Mouse (Mus musculus): ENCODE results near the gene Erg. TPM values are rescaled to one million over a fixed set of nuclear protein-coding genes. Genes with fewer than 3 reads are reported as not detected.

The Erg gene
- total RNA-seq, 4 experiments from 2014 or later, result 3.6 to 5.1 (median 4.4) TPM

DNA sequence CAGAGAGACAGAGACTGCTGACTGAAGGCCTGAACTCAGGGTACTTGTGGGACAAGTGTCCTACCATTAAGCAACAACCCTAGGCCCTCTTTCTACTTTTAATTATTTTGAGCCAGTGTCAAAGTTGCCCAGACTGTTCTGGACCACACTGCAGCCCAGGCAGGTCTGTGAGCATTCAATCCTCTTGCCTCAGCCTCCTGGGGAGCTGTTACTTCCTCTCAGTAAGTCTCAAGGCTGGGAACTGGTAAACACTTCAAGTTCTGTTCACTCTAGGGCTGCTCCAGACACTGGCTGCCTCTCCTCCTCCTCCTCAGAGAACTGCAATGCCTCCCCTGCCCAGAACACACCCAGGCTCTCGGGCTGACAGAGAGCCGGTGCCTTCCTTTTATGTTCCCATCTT, 140.0 kb downstream of the Erg start:
- DNase-seq (ENCODE audit: low spot score in 2 of 2), result no peak

DNA sequence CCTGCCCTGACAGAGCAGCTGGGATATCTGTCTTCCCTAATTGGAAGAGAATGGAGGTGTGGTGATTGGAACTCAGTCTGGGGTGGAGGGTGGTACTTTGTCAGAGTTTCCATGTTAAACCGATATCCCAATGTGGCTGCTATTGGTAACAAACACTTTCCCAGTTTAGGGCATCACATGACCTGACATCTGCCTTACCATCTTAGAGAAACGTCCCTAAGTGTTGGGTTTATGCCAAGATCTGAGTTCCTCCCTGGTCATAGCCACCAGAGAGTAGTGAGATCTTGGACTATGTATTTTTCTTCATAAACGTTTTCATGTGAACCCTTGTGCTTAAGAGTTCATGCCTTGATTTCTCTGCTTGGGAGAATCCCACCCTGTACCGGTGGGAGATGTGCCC, 144.4 kb downstream of the Erg start:
- no peak for DNase-seq (ENCODE audit: low spot score in 2 of 2)

DNA sequence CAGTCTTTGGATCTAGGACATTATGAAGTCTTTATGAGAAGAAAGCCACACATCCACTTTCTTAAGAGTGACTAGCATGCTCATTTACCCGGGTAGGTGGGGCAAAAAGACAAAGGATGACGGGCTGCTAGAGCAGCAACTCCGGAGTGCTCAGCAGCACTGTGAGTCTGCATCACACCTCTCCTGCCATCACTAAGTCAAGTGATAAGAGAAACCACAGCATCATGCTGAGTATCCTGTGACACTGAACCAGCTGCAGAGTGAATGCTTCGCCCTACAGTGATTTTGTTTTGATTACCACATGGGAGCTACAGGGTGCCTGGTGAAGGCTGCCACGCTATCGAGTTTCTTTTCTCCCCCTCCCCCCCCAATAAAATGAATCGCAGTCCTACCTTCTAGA, 145.2 kb downstream of the Erg start:
- no peak for DNase-seq (ENCODE audit: low spot score in 2 of 2)

DNA sequence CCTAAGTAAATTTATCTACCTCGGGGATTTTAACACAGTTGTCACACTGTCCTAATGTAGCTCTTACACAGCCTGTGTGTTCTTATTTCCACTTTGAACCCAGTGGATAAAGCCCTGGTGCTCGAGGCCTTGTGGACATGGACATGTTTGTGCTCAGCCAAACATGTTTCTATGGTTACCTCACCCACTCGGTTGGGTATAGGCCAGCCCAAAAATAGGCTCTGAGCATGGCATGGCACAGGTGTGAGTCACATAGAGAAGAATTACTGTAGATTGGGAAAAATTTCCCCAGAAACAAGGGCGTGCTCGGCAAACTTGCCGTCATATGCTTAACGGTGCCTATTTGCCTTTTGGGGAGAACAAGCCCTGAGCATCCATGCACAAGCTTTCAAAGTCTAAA, 146.1 kb downstream of the Erg start:
- peak; percentile 11 to 32 for DNase-seq (ENCODE audit: low spot score in 2 of 2)

DNA sequence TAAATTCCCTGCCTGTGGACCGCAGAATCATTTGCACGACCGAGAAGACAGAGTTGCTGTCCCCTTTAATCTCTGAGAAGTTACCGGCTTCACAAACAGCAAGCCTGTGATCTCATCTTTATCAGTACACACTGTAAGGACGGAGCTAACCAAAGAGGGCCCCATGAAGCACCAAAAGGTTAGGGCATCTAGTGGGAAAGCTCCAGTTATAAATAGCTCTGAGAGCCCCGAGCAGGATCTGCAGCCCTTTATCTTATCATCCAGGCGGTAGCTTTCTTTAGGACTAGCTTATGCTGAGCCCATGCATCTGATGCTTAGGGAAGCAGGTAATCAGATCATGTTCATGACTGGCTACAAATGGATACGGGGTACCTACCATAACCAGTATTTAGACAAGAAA, 146.6 kb downstream of the Erg start:
- DNase-seq (ENCODE audit: low spot score in 2 of 2), result no peak

DNA sequence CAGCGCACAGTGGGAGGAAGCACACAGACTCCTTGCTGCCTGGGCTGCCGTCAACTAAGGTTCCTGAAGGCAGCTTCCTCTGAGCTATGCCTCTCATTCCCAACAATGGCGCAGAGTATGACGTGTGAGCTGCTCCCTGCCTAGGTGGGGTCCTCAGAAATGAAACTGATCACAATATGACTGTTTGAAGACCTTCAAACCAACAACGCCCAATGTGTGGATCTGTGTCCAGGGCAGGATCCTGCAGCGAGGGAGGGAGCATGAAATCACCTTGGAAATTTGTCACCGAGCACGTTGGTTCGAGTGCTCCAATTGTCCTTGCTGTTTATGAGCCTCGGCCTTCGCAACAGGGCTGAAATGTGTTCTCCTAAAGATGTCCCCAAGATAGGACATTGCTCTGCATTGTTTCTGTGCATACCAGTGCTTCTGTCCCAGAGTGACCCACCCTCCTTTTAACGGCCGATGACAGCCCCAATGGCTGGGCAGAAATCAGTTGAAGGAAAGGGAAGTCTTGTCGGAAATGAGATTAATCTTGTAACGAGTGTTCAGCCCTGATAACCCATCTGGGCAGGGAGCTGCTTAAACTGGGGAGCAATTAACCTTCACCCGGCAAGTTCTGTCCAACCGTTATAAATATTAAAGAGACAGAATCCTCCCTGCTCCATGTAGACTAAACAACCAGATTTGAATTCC, 147.4 kb downstream of the Erg start:
- no peak for DNase-seq (ENCODE audit: low spot score in 2 of 2)

DNA sequence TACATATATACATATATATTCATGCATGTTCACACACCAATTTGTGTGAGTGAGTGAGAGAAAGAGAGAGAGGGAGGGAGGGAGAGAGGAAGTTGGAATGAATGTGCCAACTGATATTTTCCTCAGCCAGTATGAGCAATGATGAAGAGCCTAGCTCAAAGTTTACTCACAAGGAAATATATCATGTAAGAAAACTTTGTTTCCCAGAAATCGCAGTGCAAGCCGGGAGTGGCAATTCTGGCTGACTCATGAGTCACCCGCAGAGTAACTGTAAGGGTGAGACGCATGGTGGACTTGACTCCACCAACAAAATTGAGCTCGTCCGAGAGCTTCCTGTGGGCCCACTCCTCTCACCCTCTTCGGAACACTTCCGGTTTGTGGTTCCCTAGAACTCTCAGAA, 149.8 kb downstream of the Erg start:
- no peak for DNase-seq (ENCODE audit: low spot score in 2 of 2)

DNA sequence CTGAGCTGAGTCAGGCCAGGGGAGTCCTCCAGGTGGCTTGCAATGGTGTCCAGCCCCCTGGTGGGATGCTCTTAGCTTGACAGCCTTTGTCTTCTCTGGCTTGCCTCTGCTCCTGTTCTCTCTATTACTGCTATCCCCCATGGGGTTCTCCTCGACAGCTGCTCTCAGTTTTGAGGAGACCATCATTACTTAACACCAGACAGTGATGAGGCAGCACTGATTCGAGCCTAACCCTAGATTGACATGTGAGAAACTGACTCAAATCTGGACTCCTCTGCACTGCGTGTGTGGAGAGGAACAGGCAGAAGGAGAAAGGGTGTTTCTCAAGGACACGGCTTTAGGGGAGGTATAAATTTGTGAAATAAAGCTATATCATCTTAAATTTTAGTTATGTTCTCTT, 150.3 kb downstream of the Erg start:
- DNase-seq (ENCODE audit: low spot score in 2 of 2), result no peak

DNA sequence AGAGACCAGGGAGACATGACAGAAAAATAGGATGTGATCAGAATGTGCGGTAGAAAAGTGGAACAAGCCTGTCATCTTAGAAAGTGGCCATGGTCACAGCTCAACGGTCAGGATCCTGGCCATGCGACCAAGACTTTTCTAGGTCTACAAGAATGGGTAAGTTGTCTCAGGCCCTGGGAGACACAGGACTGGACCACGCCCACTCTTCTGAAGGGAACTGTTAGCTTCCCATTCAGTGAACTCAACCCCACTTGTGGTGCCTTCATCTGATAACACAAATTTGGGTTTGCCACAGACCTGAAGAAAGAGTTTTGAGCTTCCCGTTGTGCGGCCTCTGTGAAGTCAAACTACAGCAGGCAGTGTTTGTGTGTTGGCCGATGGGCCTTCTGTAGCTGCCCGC, 152.0 kb downstream of the Erg start:
- no peak for DNase-seq (ENCODE audit: low spot score in 2 of 2)

DNA sequence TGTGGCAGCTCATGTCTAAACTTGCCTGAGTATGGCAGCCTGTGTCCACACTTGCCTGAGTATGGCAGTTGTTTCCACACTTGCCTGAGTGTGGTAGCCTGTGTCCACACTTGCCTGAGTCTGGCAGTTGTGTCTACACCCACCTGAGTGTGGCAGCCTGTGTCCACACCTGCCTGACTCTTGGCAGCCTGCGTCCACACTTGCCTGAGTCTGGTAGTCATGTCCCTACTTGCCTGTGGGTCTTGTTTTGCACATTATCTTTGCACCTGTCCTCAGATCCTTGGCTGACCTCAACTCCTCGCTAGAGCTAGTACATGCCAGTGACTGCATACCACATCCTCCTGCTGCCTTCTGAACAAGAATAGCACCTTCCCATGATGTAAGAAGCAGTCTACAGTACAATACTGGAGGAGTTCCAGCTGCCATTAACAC, 153.8 kb downstream of the Erg start:
- no peak for DNase-seq (ENCODE audit: low spot score in 2 of 2)

DNA sequence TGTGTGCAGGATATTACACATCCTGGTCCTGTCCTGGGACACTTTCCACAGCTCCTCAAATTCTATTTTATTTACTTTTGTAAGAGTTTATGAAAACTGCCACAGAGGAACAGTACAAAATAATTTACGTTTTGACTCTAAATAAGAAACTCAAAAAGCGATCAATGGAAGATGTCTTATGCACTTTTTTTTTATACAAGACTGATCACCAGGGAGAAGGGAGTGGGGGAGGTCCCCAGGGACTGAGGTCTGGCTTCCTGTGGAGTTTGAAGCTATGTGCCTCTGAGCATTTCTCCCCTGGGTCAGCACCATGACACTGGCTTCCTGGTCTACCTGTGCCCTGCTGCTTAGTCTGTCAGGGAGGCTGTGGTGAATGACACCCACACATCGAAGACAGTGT, 156.5 kb downstream of the Erg start:
- DNase-seq (ENCODE audit: low spot score in 2 of 2), result no peak

DNA sequence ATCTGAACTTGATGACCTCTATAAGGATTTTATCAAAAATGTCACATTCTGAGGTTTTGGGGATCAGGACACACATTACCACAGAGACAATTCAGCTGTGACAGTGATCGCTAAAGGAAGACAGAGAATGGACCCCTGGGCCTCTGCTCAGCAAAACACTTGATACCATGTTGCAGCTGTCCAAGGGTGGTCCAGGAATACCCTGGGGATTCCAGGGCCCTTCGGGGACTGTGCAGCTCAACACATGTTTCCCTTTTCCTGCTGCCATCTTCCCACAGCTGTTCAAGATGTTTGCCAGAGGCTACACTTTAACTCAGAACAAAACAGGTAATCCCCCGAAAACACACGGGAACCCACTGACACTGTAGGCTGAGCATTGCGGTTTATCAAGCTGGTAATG, 158.2 kb downstream of the Erg start:
- no peak for DNase-seq (ENCODE audit: low spot score in 2 of 2)

DNA sequence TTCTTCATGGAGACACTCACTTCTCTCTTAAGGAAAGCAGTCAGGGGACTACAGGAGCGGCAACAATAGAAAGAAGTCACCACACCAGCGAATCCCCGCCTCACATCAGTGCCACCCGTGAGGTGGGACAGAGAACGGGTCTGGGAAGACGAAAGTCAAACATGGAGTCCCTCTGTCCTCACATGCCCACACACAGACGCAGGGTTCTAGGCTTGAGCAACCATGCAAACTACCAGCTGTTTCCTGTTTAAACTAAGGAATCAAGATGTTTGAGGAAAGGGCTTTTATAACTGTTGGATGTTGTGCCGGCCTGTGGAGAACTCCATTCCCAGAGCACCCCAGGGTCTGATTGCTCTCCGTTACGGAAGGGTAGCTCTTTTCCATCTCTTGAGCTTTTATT, 158.9 kb downstream of the Erg start:
- DNase-seq (ENCODE audit: low spot score in 2 of 2), result no peak

DNA sequence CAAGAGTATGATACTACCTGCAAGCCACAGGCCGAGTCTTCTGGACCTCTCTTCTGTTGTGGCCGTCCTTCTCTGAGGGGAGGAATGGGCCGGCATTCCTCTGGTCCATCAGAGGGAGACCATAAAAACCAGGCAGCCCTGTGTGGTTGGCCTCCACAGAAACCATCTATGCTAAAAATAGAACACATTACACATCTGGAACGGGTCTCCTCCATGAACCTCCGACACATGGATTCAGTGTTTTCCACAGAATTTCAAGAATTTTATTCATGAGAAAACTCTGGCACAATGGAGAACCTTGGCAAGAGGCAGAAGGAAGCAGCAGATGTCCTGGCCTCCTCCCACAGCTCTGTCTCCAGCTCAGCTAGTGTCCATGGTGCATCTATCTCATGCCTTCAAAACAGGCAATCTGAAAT, 163.7 kb downstream of the Erg start:
- DNase-seq (ENCODE audit: low spot score in 2 of 2), result no peak

DNA sequence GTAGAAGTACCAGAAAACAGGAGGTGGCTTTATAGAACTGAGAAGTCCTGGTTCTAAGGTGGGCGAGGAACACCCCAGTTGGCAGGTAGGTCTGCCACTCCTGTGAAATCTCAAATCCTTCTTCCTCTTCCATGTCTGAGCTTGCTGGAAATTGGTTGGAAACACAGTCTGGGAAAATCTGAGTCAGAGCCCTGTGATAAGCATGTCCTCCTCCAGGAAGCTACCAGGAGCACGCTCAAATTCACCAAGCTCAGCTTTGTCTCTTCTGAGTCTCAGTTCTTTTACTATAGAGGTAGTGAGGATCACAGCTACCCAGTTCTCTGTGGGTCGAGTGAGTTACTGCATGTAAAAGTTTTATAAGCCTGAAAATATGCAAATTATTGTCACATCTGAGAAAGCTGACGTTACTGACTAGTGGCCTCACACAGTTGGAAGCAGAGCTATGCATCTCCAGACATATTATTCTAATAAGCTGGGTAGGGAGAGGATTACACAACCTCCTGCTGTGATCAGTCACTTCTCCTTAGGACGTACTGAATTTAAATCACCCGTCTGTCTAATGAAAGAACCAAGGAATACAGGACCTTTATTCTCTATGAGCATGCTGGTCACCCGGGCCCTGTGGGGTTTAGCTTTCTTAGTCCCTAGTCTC, 165.0 kb downstream of the Erg start:
- DNase-seq (ENCODE audit: low spot score in 2 of 2), result no peak

DNA sequence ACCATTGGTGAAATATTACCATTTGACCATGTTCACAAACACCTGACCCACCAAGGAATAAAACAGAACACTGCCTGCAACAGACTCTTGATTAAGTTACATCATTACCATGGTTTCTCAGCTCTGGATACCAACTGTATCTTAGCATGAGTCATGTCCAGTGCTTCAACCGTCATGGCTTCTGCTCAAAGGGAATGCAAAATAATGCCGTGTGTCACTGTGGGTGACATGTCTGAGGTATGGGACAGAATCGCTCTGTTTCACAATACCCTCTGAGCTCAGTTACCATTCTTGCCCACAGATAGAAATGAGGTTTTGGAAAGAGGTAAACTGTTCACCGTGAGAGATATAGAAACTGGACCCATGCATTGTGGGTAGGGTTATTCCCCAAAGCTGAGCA, 170.5 kb downstream of the Erg start:
- DNase-seq (ENCODE audit: low spot score in 2 of 2), result no peak

DNA sequence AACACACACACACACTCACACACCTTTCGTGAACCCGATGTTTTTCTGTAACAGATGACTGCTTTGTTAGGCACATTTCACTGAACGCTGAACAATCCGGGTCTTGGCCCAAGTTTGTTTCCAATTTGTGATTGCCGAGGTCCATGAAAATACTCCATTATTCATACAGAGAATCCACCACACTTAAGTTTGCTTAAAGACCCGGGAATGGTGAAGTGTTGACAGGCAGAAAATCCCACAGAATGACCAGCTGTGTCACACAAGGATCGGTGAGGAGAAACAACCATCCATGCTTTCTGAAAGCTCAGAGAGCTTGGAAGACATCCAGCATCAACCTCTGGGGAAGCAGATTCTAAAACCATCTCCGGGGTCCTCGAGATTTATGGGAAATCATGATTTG, 171.0 kb downstream of the Erg start:
- DNase-seq (ENCODE audit: low spot score in 2 of 2), result no peak

DNA sequence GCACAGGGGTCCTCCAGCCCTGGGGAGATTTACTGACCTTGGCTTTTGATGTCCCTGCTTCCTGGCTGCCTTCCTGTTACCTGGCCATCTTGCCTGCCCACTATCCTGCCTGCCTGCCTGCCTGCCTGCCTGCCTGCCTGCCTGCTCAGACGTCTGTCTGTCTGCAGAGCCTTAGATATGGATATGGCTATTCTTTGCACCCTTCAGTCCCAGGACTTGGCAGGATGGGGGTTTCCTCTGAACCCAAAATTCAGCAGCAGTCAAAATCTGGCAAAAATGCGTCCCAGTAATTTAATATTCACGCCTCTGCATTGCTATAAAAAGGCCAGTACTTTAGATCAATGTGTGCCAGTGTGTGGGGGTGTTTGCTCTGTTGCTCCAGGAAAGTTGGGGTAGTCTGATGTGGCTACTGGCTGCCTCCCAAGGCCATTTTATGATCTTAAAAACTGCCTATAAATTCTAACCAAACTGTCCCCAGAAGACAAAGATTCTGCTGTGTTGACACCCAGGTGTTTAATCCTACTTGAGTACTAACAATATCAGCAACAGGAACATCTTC, 172.9 kb downstream of the Erg start:
- DNase-seq (ENCODE audit: low spot score in 2 of 2), result peak in 1 of 2 experiments; percentile 24

DNA sequence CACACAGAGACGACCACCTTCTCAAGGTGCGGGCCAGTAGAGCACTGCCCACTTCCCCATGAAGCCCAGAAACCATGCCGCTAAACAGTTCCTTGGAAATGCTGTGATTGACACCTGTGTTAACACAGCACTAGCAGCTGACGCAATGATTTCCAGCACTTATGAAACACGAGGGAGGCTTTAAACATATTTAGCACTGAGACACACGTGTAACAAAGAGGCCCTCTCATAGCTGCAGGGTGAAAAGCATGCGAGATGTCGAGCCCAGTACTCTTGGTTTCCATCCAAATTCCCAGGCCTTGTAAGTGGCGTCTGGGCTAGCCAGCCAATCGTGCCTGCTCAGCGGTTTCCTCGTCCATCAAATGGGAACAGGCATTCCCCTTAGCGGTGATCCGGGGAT, 178.3 kb downstream of the Erg start:
- no peak for DNase-seq (ENCODE audit: low spot score in 2 of 2)

DNA sequence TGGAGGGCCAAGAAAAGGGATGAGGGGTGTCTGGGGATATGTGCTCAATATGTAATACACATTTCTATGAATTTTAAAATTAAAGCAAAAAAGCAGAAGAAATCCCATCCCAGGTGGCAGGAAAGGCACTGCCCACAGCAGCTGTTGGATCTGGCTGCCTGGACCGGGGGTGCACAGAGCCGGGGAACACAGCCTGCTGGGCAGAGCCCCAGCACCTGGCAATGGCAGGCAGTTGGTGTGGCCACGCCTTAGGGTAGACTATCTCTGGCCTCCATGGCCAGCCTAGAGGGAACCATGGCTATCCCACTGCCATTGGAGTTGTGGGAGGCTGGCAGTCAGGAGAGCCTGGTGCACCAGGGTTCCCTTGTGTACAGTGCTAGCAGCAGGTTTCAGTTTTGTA, 180.9 kb downstream of the Erg start:
- DNase-seq (ENCODE audit: low spot score in 2 of 2), result no peak

DNA sequence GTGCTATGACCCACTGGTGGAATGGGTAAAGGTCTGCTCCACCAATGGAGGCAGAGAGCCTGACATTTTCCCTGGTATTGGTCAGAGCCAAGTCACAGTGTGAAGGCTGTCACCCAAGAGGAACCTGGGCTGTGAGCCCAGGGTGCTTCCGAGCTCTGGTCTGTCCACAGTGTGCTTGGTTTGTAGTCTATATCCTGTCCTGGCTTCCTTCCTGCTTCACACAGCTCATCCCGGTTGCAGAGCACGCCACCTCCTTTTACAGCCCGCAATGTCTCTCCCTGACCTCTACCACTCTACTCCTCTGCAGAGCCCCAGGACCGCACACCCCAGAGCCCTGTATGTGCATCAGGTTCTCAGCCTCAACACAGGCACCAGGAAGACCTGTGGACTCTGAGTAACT, 182.9 kb downstream of the Erg start:
- no peak for DNase-seq (ENCODE audit: low spot score in 2 of 2)

DNA sequence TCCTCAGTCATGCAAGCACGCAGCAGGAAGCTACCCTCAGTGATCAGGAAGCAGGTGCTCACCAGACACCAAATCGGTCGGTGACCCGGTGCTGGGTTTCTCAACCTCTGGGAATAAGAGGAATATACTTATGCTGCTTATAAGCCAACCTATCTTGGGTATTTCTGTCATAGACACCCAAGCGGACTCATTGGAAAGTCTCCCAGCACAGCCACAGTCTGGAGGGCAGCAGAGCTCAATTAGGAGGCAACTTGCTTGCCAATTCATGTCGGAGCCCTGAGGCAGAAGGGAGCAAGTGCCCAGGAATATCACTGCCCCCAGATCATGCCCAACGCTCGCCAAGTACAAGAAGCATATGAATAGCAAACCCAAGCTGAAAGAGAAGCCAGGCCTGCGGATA, 184.5 kb downstream of the Erg start:
- no peak for DNase-seq (ENCODE audit: low spot score in 2 of 2)

DNA sequence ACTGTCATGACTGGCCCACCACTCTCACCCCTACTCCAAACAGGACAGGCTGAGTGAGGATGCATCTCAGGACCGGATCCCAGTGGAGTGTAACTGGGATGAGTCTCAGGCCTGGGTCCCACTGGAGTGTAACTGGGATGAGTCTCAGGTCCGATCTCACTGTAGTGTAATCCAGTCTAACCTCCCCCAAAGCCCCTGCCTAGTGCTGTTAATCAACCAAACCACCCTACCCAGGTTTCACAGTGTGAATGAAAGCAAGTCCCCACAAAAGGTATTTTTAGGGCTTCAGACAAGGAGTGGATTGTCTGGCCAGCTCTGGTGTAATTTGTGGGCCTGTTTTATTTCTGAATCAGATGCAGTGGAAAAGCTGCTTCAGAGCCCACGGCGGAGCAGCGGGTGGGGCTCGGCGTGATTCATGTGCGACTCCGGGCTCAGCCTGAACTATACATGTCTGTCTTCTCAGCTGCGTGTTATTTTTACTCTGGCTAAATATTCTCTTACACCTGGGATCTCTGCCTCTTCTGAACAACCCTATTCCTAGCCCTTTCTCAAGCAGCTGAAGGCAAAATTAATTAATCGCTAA, 187.5 kb downstream of the Erg start:
- no peak for DNase-seq (ENCODE audit: low spot score in 2 of 2)
